Mouse (Mus musculus) cerebellum, adult 11-12 months (tissue): Measurements from ENCODE around the gene Zfc3h1.

ENCODE experiments used
- DNase-seq: peaks from one replicate; pipeline ENCODE4 v3.0.0; 2022

The Zfc3h1 gene

GRCm38 (mm10) chr10:115385018-115386002, 551 bp downstream of the Zfc3h1 start:
- DNase-seq, result peak; percentile 74

GRCm38 (mm10) chr10:115387891-115388290, 3.1 kb downstream of the Zfc3h1 start:
- DNase-seq, result no peak

GRCm38 (mm10) chr10:115391076-115391475, 6.3 kb downstream of the Zfc3h1 start:
- DNase-seq, result no peak

GRCm38 (mm10) chr10:115391896-115392295, 7.1 kb downstream of the Zfc3h1 start:
- DNase-seq, result no peak

- peak; percentile 16 for DNase-seq
Measured at GRCm38 (mm10) chr10:115406393-115406792, 21.6 kb downstream of the Zfc3h1 start.

- no peak for DNase-seq
Measured at GRCm38 (mm10) chr10:115413496-115413895, 28.7 kb downstream of the Zfc3h1 start.

GRCm38 (mm10) chr10:115414056-115414455, 29.3 kb downstream of the Zfc3h1 start:
- DNase-seq, result no peak

GRCm38 (mm10) chr10:115421976-115422375, 37.2 kb downstream of the Zfc3h1 start:
- DNase-seq, result no peak

- DNase-seq, result no peak
Measured at GRCm38 (mm10) chr10:115425351-115425750, 40.6 kb downstream of the Zfc3h1 start.

GRCm38 (mm10) chr10:115437286-115437685, 52.5 kb downstream of the Zfc3h1 start:
- DNase-seq, result no peak

- no peak for DNase-seq
Measured at GRCm38 (mm10) chr10:115448614-115449013, 63.9 kb downstream of the Zfc3h1 start.

GRCm38 (mm10) chr10:115457368-115458021, 72.7 kb downstream of the Zfc3h1 start:
- no peak for DNase-seq

- DNase-seq, result no peak
Measured at GRCm38 (mm10) chr10:115462646-115463045, 77.9 kb downstream of the Zfc3h1 start.

- no peak for DNase-seq
Measured at GRCm38 (mm10) chr10:115465072-115465471, 80.3 kb downstream of the Zfc3h1 start.

GRCm38 (mm10) chr10:115465778-115466177, 81.0 kb downstream of the Zfc3h1 start:
- DNase-seq, result no peak

GRCm38 (mm10) chr10:115467985-115468384, 83.2 kb downstream of the Zfc3h1 start:
- no peak for DNase-seq

GRCm38 (mm10) chr10:115468632-115469031, 83.9 kb downstream of the Zfc3h1 start:
- no peak for DNase-seq

GRCm38 (mm10) chr10:115469040-115469439, 84.3 kb downstream of the Zfc3h1 start:
- no peak for DNase-seq

- peak; percentile 18 for DNase-seq
Measured at GRCm38 (mm10) chr10:115470621-115471334, 86.0 kb downstream of the Zfc3h1 start.

- no peak for DNase-seq
Measured at GRCm38 (mm10) chr10:115473213-115473961, 88.6 kb downstream of the Zfc3h1 start.

- DNase-seq, result no peak
Measured at GRCm38 (mm10) chr10:115475000-115475550, 90.3 kb downstream of the Zfc3h1 start.

- DNase-seq, result no peak
Measured at GRCm38 (mm10) chr10:115476506-115476905, 91.7 kb downstream of the Zfc3h1 start.
